Mouse (Mus musculus) embryonic facial prominence, embryonic 13.5 days (tissue): ENCODE results near the gene Spert. TPM values are rescaled to one million over a fixed set of nuclear protein-coding genes. Genes with fewer than 3 reads are reported as not detected.

ENCODE experiments used
- ATAC-seq: fragments of 200-750 bp; cut with Nextera tagmentation; 2 replicates; pipeline ENCODE4 v1.8.0; 2017; ENCODE audit warnings: low read depth; ENCODE audit not compliant: insufficient number of reproducible peaks, insufficient read depth, low FRiP score, low TSS enrichment
- H3K27ac ChIP-seq: fragments of 300-500 bp; sonication (generic); 2 replicates; pipeline ENCODE4 v1.5.1; 2015; ENCODE audit warnings: moderate library complexity, mild to moderate bottlenecking, inconsistent platforms
- H3K27me3 ChIP-seq: fragments of 300-500 bp; sonication (generic); 2 replicates; pipeline ENCODE4 v1.6.1; 2015; ENCODE audit warnings: mild to moderate bottlenecking, inconsistent platforms
- H3K36me3 ChIP-seq: fragments of 300-500 bp; sonication (generic); 2 replicates; pipeline ENCODE4 v1.6.1; 2015; ENCODE audit warnings: mild to moderate bottlenecking, inconsistent platforms
- H3K4me1 ChIP-seq: fragments of 300-500 bp; sonication (generic); 2 replicates; pipeline ENCODE4 v1.6.1; 2015; ENCODE audit warnings: inconsistent platforms
- H3K4me2 ChIP-seq: fragments of 300-500 bp; sonication (generic); 2 replicates; pipeline ENCODE4 v1.6.1; 2015; ENCODE audit warnings: moderate library complexity, mild to moderate bottlenecking, inconsistent platforms
- H3K4me3 ChIP-seq: fragments of 300-500 bp; sonication (generic); 2 replicates; pipeline ENCODE4 v1.5.1; 2015; ENCODE audit warnings: mild to moderate bottlenecking, inconsistent platforms
- H3K9ac ChIP-seq: fragments of 300-500 bp; sonication (generic); 2 replicates; pipeline ENCODE4 v1.6.1; 2015; ENCODE audit warnings: mild to moderate bottlenecking, inconsistent platforms
- H3K9me3 ChIP-seq: fragments of 300-500 bp; sonication (generic); 2 replicates; pipeline ENCODE4 v1.6.1; 2016; ENCODE audit warnings: inconsistent platforms
- whole genome bisulfite sequencing: fragments of 180-500 bp; shearing (Covaris S2); methylation state at CpG from one replicate; pipeline ENCODE4 v1.1.7; 2015; ENCODE audit warnings: mixed read lengths; 5-methylcytosine and 5-hydroxymethylcytosine counted together
- polyA plus RNA-seq: library from polyadenylated mRNA; unstranded; fragments of >200 nt; fragmentation: Nextera tagmentation; extraction: Ambion mirVana; gene quantifications from 2 replicates; pipeline ENCODE4 v1.2.1, GENCODE M21; 2015

Spert gene
- polyA plus RNA-seq: not detected in 2 replicates

DNA sequence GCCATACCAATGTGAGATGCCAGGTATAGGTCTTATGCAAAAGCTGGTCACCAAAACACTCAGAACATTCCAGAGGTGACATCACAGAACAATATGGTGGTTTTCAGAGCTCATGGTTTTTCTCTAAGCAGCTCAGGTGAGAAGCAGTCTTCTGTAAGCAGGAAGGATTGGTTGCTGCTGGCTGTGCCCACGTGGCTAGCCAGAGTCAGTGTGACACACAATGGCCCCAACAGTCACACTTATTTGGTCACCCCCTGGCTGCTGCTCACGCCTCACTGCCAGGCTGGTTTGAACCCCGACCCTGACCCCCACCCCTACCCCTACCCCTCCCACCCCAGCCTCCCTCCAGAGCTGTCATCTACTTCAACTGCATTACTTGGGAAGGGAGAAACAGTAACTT is at the start of gene Spert:
Gene Spert, minus strand, starts transcription at position 139 of the 400 bp plus-strand sequence.
- H3K27me3 ChIP-seq: no peaks in the 10 kb centered on the region
- H3K36me3 ChIP-seq: no peaks in the 10 kb centered on the region
- no peak within 1 kb of the TSS for H3K4me3 ChIP-seq
- 66% methylated on average over 3 of the region's 3 CpGs for WGBS
- no peaks in the 10 kb centered on the region for H3K9me3 ChIP-seq
- H3K4me2 ChIP-seq: no peak within 1 kb of the TSS
- H3K27ac ChIP-seq: no peak within 1 kb of the TSS
- H3K4me1 ChIP-seq: no peaks in the 10 kb centered on the region
- ATAC-seq: no peak
- H3K9ac ChIP-seq: no peak within 1 kb of the TSS

DNA sequence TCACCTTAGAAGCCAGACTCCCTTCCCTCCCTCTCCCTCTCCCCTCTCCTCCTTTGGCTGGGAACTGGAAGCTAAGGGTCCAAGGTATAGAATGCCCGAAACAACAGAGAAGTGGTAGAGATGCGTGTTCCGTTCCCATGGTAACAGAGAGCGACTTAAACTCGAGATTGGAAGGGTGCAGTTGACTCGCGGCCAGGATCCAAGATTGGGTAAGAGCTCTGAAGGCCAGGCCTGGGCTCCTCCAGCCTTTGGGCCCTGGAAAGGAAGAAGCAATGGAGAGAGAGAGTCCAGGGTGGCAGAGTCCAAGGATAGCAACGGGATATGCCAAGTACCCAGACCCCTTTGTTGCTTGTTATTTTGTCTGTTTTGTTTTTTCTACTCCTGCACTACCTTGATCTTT is 49.2 kb upstream of the Spert start, which contains the start of gene Erich6b:
Gene Erich6b, plus strand, starts transcription at position 180 of the 400 bp plus-strand sequence.
- WGBS: 78% methylated on average over 8 of the region's 8 CpGs
- Histone ChIP-seq H3K27me3 (no peaks in the 10 kb centered on the region), H3K27ac (no peak within 1 kb of the TSS), H3K36me3 (no peaks in the 10 kb centered on the region), H3K4me1 (no peaks in the 10 kb centered on the region), H3K9ac (no peak within 1 kb of the TSS), H3K4me3 (no peak within 1 kb of the TSS), H3K4me2 (no peak within 1 kb of the TSS), H3K9me3 (no peaks in the 10 kb centered on the region)
- no peak for ATAC-seq

DNA sequence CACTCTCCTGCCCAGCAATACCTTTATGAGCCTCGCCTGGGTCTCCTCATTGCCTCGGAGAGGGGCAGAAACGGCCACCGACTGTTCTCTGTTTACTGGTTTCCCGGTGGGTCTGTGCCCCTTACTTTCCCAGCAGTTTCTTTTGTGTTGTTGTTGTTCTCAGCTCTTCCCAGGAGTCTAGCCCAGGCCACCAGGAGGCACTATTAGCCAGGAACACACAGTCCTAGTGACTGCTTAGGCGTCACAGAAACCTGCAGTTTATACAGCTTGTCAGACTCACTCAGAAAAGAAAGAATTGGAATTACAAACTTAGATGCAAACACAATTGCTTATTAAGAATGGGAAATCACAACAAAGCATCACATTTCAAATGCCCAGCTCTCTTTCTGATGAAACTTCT is 48.5 kb upstream of the Spert start:
- Histone ChIP-seq H3K27ac (no peak overlapping the region), H3K4me3 (no peak overlapping the region), H3K27me3 (no peaks in the 10 kb centered on the region), H3K4me2 (no peak overlapping the region), H3K4me1 (peaks cover 2% of the 10 kb centered on the region; the same call in 1 of the 2 replicates), H3K9ac (no peak overlapping the region), H3K36me3 (no peaks in the 10 kb centered on the region), H3K9me3 (no peaks in the 10 kb centered on the region)
- no peak for ATAC-seq
- WGBS: 76% methylated on average over 6 of the region's 6 CpGs

DNA sequence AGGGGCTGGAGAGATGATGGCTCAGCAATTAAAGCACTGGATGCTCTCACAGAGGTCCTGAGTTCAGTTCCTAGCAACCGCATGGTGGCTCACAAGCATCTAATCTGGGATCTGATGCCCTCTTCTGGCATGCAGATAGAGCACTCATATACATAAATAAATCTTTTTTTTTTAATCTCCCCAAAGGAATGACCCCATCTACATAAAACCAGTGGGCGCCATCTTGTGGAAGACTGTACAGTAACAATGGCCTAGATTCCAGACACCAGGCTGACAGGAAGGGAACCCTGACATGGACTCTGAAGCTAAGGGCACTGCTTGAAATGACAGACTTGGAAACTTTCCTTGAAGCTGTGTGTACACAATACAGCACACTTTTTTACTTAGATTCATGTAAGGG is 47.9 kb upstream of the Spert start:
- H3K4me2 ChIP-seq: no peak overlapping the region
- H3K4me1 ChIP-seq: peaks cover 7% of the 10 kb centered on the region; the same call in 1 of the 2 replicates
- no peaks in the 10 kb centered on the region for H3K36me3 ChIP-seq
- no peak overlapping the region for H3K9ac ChIP-seq
- 77% methylated on average over 2 of the region's 2 CpGs for WGBS
- H3K27me3 ChIP-seq: no peaks in the 10 kb centered on the region
- no peak overlapping the region for H3K27ac ChIP-seq
- no peak for ATAC-seq
- H3K9me3 ChIP-seq: no peaks in the 10 kb centered on the region
- no peak overlapping the region for H3K4me3 ChIP-seq

DNA sequence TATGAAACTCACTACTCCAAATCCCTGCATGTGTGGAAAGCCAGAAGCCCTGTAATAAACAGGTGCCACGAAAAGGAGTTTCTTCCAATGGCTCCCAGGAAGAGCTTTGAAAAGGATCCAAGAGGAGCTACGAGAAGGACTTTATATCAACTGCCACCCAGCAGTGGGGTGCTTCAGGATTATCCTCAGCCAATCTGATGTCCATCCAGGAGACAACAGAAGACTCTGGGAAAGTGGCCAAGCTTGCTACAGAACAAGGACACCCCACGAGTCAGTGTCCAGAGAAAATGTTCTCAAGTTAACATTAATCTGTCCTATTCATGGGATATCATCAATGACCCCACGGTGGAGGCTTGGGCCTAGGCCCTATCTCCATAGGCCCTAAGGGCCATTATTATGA is 44.7 kb upstream of the Spert start:
- no peaks in the 10 kb centered on the region for H3K36me3 ChIP-seq
- peaks cover 16% of the 10 kb centered on the region for H3K4me1 ChIP-seq
- no peak overlapping the region for H3K4me3 ChIP-seq
- H3K9me3 ChIP-seq: no peaks in the 10 kb centered on the region
- 86% methylated on average over 4 of the region's 4 CpGs for WGBS
- ATAC-seq: no peak
- H3K27ac ChIP-seq: no peak overlapping the region
- no peak overlapping the region for H3K4me2 ChIP-seq
- H3K27me3 ChIP-seq: no peaks in the 10 kb centered on the region
- H3K9ac ChIP-seq: no peak overlapping the region

DNA sequence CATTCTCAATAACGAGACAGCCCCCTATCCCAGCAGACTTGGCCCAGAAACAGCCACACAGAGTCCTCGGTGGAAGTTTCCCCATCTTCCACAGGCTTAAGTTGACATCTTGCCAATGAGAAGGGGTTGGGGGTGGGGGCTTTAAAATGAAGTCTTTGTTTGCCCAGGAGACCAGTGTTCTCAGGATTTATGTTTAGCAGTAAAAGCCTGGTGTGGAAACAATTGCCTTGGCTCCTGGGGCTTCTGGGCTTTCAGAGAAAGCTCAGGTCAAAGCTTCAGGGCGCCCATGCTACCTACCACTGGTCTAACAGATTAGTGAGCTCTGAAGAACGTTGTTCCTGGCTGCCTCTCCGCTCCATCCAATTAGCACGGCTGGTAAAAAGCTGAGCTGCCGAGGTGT is 43.2 kb upstream of the Spert start:
- WGBS: 52% methylated on average over 7 of the region's 7 CpGs
- Histone ChIP-seq H3K4me1 (peaks cover 16% of the 10 kb centered on the region), H3K27ac (no peak overlapping the region), H3K36me3 (no peaks in the 10 kb centered on the region), H3K9me3 (no peaks in the 10 kb centered on the region), H3K9ac (no peak overlapping the region), H3K4me3 (no peak overlapping the region), H3K4me2 (no peak overlapping the region), H3K27me3 (no peaks in the 10 kb centered on the region)
- ATAC-seq: no peak

DNA sequence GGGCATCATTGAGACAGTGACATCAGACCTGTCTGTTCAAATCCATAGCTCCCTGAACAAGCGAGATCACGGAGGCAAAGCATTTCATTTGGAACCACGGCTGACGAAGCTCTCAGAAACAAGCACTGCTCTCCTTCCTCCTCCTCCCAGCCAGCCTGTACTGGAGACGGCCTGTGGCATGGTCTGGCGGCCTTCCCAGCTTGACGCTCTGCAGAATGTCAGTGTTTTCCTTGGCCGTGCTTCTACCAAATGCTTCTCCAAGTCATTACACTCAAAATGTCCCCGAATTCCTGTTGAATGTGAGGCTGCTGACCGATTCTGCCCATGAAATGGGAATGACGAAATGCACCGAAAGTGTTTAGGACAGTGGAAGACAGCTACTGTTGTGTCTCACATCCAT is 42.4 kb upstream of the Spert start:
- Histone ChIP-seq H3K36me3 (no peaks in the 10 kb centered on the region), H3K27me3 (no peaks in the 10 kb centered on the region), H3K27ac (no peak overlapping the region), H3K4me1 (peaks cover 16% of the 10 kb centered on the region), H3K4me3 (no peak overlapping the region), H3K9me3 (no peaks in the 10 kb centered on the region), H3K4me2 (no peak overlapping the region), H3K9ac (no peak overlapping the region)
- ATAC-seq: no peak
- 69% methylated on average over 12 of the region's 12 CpGs for WGBS

DNA sequence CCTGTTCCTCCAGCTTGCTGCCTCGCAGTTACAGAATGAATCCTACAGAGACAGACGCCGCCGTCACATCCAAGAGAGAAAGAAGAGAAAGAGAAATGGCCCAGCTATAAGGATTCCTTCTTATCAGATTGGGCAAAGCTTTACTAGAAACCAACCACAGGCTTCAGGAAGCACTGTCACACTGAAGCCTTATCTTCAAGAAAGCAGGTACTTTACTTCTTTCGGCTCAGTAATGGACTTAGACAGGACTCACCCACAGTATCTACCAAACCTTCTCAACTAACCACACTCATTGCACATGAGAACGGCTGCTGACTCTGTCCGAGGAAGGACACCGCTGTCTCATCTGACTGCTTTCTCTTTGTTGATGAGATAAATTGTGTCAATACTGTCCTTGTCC is 36.0 kb upstream of the Spert start:
- no peaks in the 10 kb centered on the region for H3K9me3 ChIP-seq
- H3K4me1 ChIP-seq: no peaks in the 10 kb centered on the region
- H3K27ac ChIP-seq: no peak overlapping the region
- H3K36me3 ChIP-seq: no peaks in the 10 kb centered on the region
- no peak for ATAC-seq
- no peak overlapping the region for H3K9ac ChIP-seq
- no peak overlapping the region for H3K4me2 ChIP-seq
- WGBS: 90% methylated on average over 8 of the region's 8 CpGs
- H3K27me3 ChIP-seq: no peaks in the 10 kb centered on the region
- H3K4me3 ChIP-seq: no peak overlapping the region

DNA sequence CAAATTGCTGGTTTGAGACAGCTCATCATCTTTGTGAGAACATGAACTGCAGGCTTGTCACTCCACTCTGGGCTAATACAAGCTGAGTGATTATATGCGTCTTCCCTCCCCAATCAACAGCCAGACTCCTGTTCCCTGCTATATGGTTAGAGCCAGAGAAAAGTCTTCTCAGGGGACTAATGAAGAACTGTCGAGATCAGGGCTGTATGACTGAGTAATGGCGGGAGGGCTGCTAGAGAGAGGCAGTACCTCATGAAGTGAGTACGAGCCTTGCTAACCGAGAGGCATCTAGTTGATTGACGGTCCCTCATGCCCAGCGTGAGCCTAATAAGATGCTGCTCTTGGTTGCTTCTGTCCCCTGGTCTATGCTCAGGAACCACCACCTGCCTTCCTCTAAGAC is 30.1 kb upstream of the Spert start:
- Histone ChIP-seq H3K9ac (no peak overlapping the region), H3K4me1 (no peaks in the 10 kb centered on the region), H3K27ac (no peak overlapping the region), H3K4me3 (no peak overlapping the region), H3K27me3 (no peaks in the 10 kb centered on the region), H3K9me3 (no peaks in the 10 kb centered on the region), H3K36me3 (no peaks in the 10 kb centered on the region), H3K4me2 (no peak overlapping the region)
- ATAC-seq: no peak
- 71% methylated on average over 7 of the region's 7 CpGs for WGBS

DNA sequence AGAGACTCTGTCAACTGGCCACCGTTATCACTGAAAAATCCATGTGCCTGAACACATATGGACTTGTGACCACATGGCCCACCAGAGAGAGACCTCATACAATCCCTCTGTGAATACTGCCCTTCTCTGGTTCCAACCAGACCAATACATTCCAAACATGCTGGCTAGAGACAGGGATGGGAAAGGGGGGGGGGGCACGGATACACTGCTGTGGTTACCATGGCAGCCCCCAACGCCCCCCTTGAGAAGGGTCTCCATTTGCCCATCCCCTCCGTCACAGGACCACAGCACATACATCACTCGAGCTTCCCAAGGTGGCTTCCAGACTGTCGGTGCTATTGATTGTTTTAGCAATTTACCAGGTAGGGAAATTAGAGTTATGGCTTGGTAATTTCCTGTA is 23.5 kb upstream of the Spert start:
- Histone ChIP-seq H3K27ac (no peak overlapping the region), H3K4me3 (no peak overlapping the region), H3K4me2 (no peak overlapping the region), H3K9ac (no peak overlapping the region), H3K36me3 (no peaks in the 10 kb centered on the region), H3K9me3 (no peaks in the 10 kb centered on the region), H3K27me3 (no peaks in the 10 kb centered on the region), H3K4me1 (no peaks in the 10 kb centered on the region)
- ATAC-seq: no peak
- 90% methylated on average over 6 of the region's 6 CpGs for WGBS

DNA sequence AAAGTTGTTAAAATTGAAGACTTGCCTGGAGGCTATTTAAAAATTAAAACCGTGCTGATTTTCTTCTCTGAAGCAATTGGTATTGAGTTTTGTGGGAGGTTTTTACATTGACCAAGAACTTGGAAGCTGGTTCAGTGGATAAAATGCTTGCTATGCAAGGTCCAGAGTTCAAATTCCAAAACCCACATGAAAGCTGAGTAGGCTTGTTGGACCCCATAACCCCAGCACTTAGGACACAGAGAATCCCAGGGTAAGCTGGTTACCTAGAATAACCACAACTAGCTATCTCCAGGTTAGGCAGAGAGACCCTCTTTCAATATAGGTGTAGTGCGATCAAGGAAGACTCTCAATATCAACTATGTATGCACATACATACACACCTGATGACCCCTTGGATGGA is 16.3 kb upstream of the Spert start:
- WGBS: 83% methylated on average over 2 of the region's 2 CpGs
- H3K4me1 ChIP-seq: no peaks in the 10 kb centered on the region
- H3K9ac ChIP-seq: no peak overlapping the region
- H3K36me3 ChIP-seq: no peaks in the 10 kb centered on the region
- no peak for ATAC-seq
- H3K27me3 ChIP-seq: no peaks in the 10 kb centered on the region
- no peak overlapping the region for H3K27ac ChIP-seq
- H3K4me3 ChIP-seq: no peak overlapping the region
- H3K9me3 ChIP-seq: no peaks in the 10 kb centered on the region
- H3K4me2 ChIP-seq: no peak overlapping the region

DNA sequence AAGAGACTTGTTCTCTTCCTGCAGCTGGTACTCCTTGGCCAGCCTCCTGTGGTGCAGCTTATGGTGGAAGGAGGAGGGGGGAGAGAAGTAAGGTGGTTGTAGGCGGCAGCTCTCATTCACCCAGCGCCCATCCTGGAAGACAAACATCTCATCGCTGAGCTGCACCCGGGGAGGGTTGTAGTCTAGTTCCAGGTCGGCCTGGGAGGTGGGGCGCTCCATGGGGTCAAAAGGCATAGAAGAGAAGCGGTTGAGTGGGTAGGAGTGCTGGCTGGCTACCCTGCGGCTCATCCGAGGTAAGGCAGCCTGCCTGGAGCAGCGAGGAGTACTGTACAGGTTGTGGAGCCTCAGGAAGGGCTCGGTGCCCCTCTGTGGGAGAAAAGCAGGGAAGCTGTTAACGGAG is 9.0 kb downstream of the Spert start:
- H3K9me3 ChIP-seq: no peaks in the 10 kb centered on the region
- 83% methylated on average over 12 of the region's 12 CpGs for WGBS
- no peak overlapping the region for H3K9ac ChIP-seq
- no peak overlapping the region for H3K27ac ChIP-seq
- no peak overlapping the region for H3K4me2 ChIP-seq
- H3K27me3 ChIP-seq: no peaks in the 10 kb centered on the region
- no peak for ATAC-seq
- no peak overlapping the region for H3K4me3 ChIP-seq
- no peaks in the 10 kb centered on the region for H3K4me1 ChIP-seq
- H3K36me3 ChIP-seq: no peaks in the 10 kb centered on the region

DNA sequence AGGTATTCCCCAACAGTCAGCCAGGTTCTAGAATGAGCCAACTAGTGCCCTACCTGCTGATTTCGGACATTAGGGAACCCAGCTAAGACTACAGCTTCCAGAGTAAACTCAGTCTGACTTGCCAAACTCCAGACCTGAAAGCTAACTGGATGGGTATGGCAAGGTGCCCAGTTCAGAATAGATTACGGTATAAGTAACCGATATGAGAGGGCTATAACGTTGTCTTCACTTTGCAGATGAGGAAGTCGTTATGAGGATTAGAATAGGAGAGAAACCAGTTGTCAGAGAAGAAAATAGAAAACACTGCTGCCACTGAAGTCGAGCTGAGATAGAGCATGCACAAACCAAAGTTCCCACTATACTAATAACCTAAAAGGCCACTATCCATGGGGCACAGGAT is 13.9 kb downstream of the Spert start:
- Histone ChIP-seq H3K4me1 (no peaks in the 10 kb centered on the region), H3K9ac (no peak overlapping the region), H3K9me3 (no peaks in the 10 kb centered on the region), H3K27ac (no peak overlapping the region), H3K4me2 (no peak overlapping the region), H3K27me3 (no peaks in the 10 kb centered on the region), H3K4me3 (no peak overlapping the region), H3K36me3 (no peaks in the 10 kb centered on the region)
- 78% methylated on average over 6 of the region's 6 CpGs for WGBS
- ATAC-seq: no peak
